ENCODE assay signal across 30 mouse cellular contexts in genomic region chr16:36813680-36814079, GRCm38 (mm10). TPM values are rescaled to one million over a fixed set of nuclear protein-coding genes. Genes with fewer than 3 reads are reported as not detected.
DNase-seq lines count a peak whose midpoint lies in the region; ATAC-seq lines count a peak whose summit lies in the region.
"Had no signal": no experiment of that assay in that cellular context is flagged by ENCODE, and none has a peak within 500 bp of the region (broad histone marks: within the 10 kb centered on the region; RNA-seq: fewer than 3 reads in every experiment).

No protein-coding gene starts in this region.

- 0 out of 2 replicates have a peak, but pooled peaks have one; percentile 61 for ATAC-seq in erythroid progenitor cell, adult 5-6 weeks (replicated peaks; ENCODE audit: low FRiP score, poor library complexity, severe bottlenecking)
- peak; percentile 86 for ATAC-seq in liver, embryonic 13.5 days (ENCODE audit: low read depth)
- peak; percentile 64 for ATAC-seq in liver, embryonic 16.5 days (ENCODE audit: low read depth)
- no peak for ATAC-seq in megakaryocyte, adult 5-6 weeks (ENCODE audit: poor library complexity, severe bottlenecking)
- ATAC-seq: CD4-positive, CD25-positive, alpha-beta regulatory T cell, adult 4 months; forebrain, embryonic 13.5 days; forebrain, embryonic 16.5 days; hindbrain, postnatal 0 days had no signal

- DNase-seq in c-Kit-positive CD71-positive TER-119-positive erythroid progenitor cells, embryonic 14.5 days (ENCODE audit: low spot score) = peak; percentile 10
- peak; percentile 31 for DNase-seq in liver, embryonic 13.5 days
- no peak for DNase-seq in midbrain, embryonic 10.5 days (ENCODE audit: low spot score)
- DNase-seq in testis, postnatal 14 days (ENCODE audit: low spot score) = no peak
- DNase-seq: adrenal gland, adult 2 months; adrenal gland, postnatal 14 days; cerebellum, adult 11-12 months; cerebellum, adult 8-10 months; cerebellum, postnatal 10 days; cerebellum, postnatal 36 days; embryo, embryonic 11 days; gastrocnemius, postnatal 10 days; gastrocnemius, postnatal 36 days; heart, postnatal 36 days had no signal

- H3K9me3 ChIP-seq in liver, embryonic 13.5 days (replicated peaks) = no peaks in the 10 kb centered on the region
- no peaks in the 10 kb centered on the region for H3K9me3 ChIP-seq in liver, embryonic 16.5 days (replicated peaks; ENCODE audit: control insufficient read depth, low read length)
- H3K9me3 ChIP-seq in midbrain, embryonic 10.5 days (replicated peaks) = no peaks in the 10 kb centered on the region
- H3K9me3 ChIP-seq: embryonic facial prominence, embryonic 10.5 days; embryonic facial prominence, embryonic 13.5 days; forebrain, embryonic 10.5 days; forebrain, embryonic 13.5 days; hindbrain, embryonic 10.5 days had no signal

- H3K27me3 ChIP-seq in liver, embryonic 13.5 days = no peaks in the 10 kb centered on the region
- no peaks in the 10 kb centered on the region for H3K27me3 ChIP-seq in liver, embryonic 16.5 days (ENCODE audit: control insufficient read depth, insufficient read depth, low read depth, low read length)
- H3K27me3 ChIP-seq in midbrain, embryonic 10.5 days (ENCODE audit: low read depth, poor library complexity, severe bottlenecking) = no peaks in the 10 kb centered on the region
- H3K27me3 ChIP-seq: embryonic facial prominence, embryonic 13.5 days; forebrain, embryonic 13.5 days had no signal

- no peak overlapping the region for H3K9ac ChIP-seq in liver, embryonic 13.5 days
- no peak overlapping the region for H3K9ac ChIP-seq in liver, embryonic 16.5 days (ENCODE audit: low read depth, low read length)
- H3K9ac ChIP-seq: embryonic facial prominence, embryonic 13.5 days; forebrain, embryonic 13.5 days; hindbrain, embryonic 14.5 days had no signal

- no peaks in the 10 kb centered on the region; the same call in 1 of the 2 replicates for H3K4me1 ChIP-seq in liver, embryonic 13.5 days (replicated peaks)
- H3K4me1 ChIP-seq in liver, embryonic 16.5 days (ENCODE audit: control insufficient read depth, low read depth, low read length) = no peaks in the 10 kb centered on the region
- H3K4me1 ChIP-seq in midbrain, embryonic 10.5 days = no peaks in the 10 kb centered on the region
- H3K4me1 ChIP-seq: embryonic facial prominence, embryonic 10.5 days; embryonic facial prominence, embryonic 13.5 days; forebrain, embryonic 10.5 days; forebrain, embryonic 13.5 days; hindbrain, embryonic 10.5 days had no signal

- no peaks in the 10 kb centered on the region for H3K36me3 ChIP-seq in liver, embryonic 13.5 days
- H3K36me3 ChIP-seq in liver, embryonic 16.5 days (ENCODE audit: control insufficient read depth, insufficient read depth) = no peaks in the 10 kb centered on the region
- H3K36me3 ChIP-seq in midbrain, embryonic 10.5 days = no peaks in the 10 kb centered on the region
- H3K36me3 ChIP-seq: embryonic facial prominence, embryonic 10.5 days; embryonic facial prominence, embryonic 13.5 days; forebrain, embryonic 10.5 days; hindbrain, embryonic 10.5 days had no signal

- WGBS in liver, embryonic 13.5 days (ENCODE audit: insufficient replicate concordance) = 32% methylated on average over 3 of the region's 3 CpGs
- WGBS in liver, embryonic 16.5 days (ENCODE audit: insufficient replicate concordance) = 39% methylated on average over 3 of the region's 3 CpGs
- 70% methylated on average over 3 of the region's 3 CpGs for WGBS in midbrain, embryonic 10.5 days

- no peak overlapping the region for H3K27ac ChIP-seq in liver, embryonic 13.5 days
- no peak overlapping the region for H3K27ac ChIP-seq in liver, embryonic 16.5 days (ENCODE audit: low read length)
- no peak overlapping the region for H3K27ac ChIP-seq in midbrain, embryonic 10.5 days (replicated peaks)
- H3K27ac ChIP-seq: embryonic facial prominence, embryonic 10.5 days; embryonic facial prominence, embryonic 13.5 days; forebrain, embryonic 10.5 days; forebrain, embryonic 13.5 days; hindbrain, embryonic 10.5 days; hindbrain, embryonic 14.5 days; hindbrain, postnatal 0 days had no signal

- no peak overlapping the region for H3K4me3 ChIP-seq in liver, embryonic 13.5 days (replicated peaks)
- H3K4me3 ChIP-seq in liver, embryonic 16.5 days (ENCODE audit: low read depth, low read length) = no peak overlapping the region
- no peak overlapping the region for H3K4me3 ChIP-seq in midbrain, embryonic 10.5 days
- H3K4me3 ChIP-seq: embryonic facial prominence, embryonic 10.5 days; embryonic facial prominence, embryonic 13.5 days; erythroblast, embryonic 14.5 days; forebrain, embryonic 10.5 days; forebrain, embryonic 13.5 days; hindbrain, embryonic 10.5 days had no signal

- H3K4me2 ChIP-seq in liver, embryonic 13.5 days = no peak overlapping the region
- no peak overlapping the region for H3K4me2 ChIP-seq in liver, embryonic 16.5 days (ENCODE audit: low read depth, low read length)
- H3K4me2 ChIP-seq: embryonic facial prominence, embryonic 13.5 days; forebrain, embryonic 13.5 days; heart, embryonic 11.5 days; hindbrain, embryonic 14.5 days had no signal

RNA-seq across cellular contexts. Expression of gene Iqcb1, which starts 14.5 kb away (rescaled TPM):
- total RNA-seq in erythroid progenitor cell, adult 5-6 weeks (2015; ENCODE audit: low replicate concordance) = 17.3 TPM in 1 of 2 replicates, not detected in the other
- total RNA-seq in erythroid progenitor cell, adult 5-6 weeks (2017; ENCODE audit: low replicate concordance) = 4.5 and 34.8 TPM in 2 replicates
- 10.2 and 10.9 TPM in 2 replicates for polyA plus RNA-seq in liver, embryonic 13.5 days (2015; fragmentation: Nextera tagmentation; extraction: Ambion mirVana)
- 7.4 and 9.0 TPM in 2 replicates for polyA plus RNA-seq in liver, embryonic 16.5 days (2015; fragmentation: Nextera tagmentation; extraction: Ambion mirVana)
- 68.4 and 69.4 TPM in 2 replicates for polyA plus RNA-seq in midbrain, embryonic 10.5 days (2016; fragmentation: Nextera tagmentation; extraction: Ambion mirVana)
- total RNA-seq in megakaryocyte, adult 5-6 weeks (2015) = 2.8 and 3.7 TPM in 2 replicates
- total RNA-seq in megakaryocyte, adult 5-6 weeks (2017) = 3.6 and 5.5 TPM in 2 replicates

RNA-seq across cellular contexts. Expression of gene Slc15a2, which starts 28.9 kb away (rescaled TPM):
- total RNA-seq in erythroid progenitor cell, adult 5-6 weeks (2015; ENCODE audit: low replicate concordance) = 19.3 and 21.6 TPM in 2 replicates
- total RNA-seq in erythroid progenitor cell, adult 5-6 weeks (2017; ENCODE audit: low replicate concordance) = 19.1 and 41.9 TPM in 2 replicates
- polyA plus RNA-seq in liver, embryonic 13.5 days (2015; fragmentation: Nextera tagmentation; extraction: Ambion mirVana) = 1.9 TPM in 2 replicates
- 1.8 and 2.7 TPM in 2 replicates for polyA plus RNA-seq in liver, embryonic 16.5 days (2015; fragmentation: Nextera tagmentation; extraction: Ambion mirVana)
- polyA plus RNA-seq in midbrain, embryonic 10.5 days (2016; fragmentation: Nextera tagmentation; extraction: Ambion mirVana) = 1.1 and 1.3 TPM in 2 replicates
- 4.1 and 6.7 TPM in 2 replicates for total RNA-seq in megakaryocyte, adult 5-6 weeks (2015)
- total RNA-seq in megakaryocyte, adult 5-6 weeks (2017) = 7.5 and 14.7 TPM in 2 replicates
- total RNA-seq: MEL had no signal
- polyA plus RNA-seq: C2C12; erythroblast, embryonic 14.5 days had no signal

Comparison
In these comparisons a context has a peak if more than half of its experiments do, and no peak if none do; other contexts are left out.
1. DNase-seq: peak in c-Kit-positive CD71-positive TER-119-positive erythroid progenitor cells, embryonic 14.5 days (single experiment) and liver, embryonic 13.5 days (single experiment); none in midbrain, embryonic 10.5 days (single experiment) and testis, postnatal 14 days (single experiment).